Mouse (Mus musculus) adrenal gland, adult 8-10 months (tissue): ENCODE results near the gene Cyp3a16. TPM values are rescaled to one million over a fixed set of nuclear protein-coding genes. Genes with fewer than 3 reads are reported as not detected.
"Not testable (repeated sequence)": the region's sequence is repeated elsewhere in the genome, so short reads cannot be mapped to it uniquely, and the experiment has no call there.

Source experiments
- DNase-seq: peaks from one replicate; pipeline ENCODE4 v3.0.0; 2022
- total RNA-seq, 4 experiments: library from RNA; stranded (reverse); gene quantifications; 2 replicates each; pipeline ENCODE4 v1.2.4; 2022

Gene Cyp3a16
- not detected for total RNA-seq

DNA sequence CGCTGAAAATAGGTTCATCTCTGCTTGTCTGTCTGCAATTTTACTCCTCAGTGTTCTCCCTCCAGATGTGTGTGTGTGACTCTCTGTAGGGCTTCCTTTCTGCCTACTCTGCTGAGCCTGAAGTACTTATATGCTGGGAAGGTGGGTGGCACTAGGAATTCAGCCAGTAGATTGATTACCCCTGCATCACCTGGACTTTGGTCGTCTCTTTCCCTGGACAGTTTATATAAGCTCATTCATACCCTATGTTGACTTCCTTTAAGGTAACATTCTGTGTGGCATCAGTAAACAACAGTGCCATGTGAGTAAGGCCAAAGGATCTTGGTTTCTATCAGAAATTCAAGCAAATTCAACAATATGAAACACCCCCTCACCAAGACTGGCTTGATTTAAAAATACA is at the start of gene Cyp3a16:
Gene Cyp3a16 (minus strand): TSS at position 101 of the 400 bp plus-strand sequence.
- DNase-seq: not testable (repeated sequence)

DNA sequence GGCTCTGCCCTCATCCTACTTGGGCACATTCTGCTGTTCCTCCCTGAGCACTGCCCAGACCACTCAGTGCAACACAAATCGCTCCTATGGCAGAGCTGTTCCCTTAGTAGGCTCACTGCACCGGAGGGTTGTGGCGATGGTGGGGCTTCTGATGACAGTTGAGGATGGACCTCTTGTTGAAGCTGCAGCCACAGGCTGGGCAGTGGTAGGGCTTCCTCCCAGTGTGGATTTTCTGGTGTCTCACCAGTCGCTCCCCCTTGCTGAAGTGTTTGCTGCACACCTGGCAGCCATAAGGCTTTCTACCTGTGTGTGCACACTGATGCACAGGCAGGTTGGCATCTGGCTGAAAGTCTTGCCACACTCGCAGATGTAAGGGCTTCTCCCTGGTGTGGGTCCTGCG is 20.8 kb upstream of the Cyp3a16 start:
- no peak for DNase-seq

DNA sequence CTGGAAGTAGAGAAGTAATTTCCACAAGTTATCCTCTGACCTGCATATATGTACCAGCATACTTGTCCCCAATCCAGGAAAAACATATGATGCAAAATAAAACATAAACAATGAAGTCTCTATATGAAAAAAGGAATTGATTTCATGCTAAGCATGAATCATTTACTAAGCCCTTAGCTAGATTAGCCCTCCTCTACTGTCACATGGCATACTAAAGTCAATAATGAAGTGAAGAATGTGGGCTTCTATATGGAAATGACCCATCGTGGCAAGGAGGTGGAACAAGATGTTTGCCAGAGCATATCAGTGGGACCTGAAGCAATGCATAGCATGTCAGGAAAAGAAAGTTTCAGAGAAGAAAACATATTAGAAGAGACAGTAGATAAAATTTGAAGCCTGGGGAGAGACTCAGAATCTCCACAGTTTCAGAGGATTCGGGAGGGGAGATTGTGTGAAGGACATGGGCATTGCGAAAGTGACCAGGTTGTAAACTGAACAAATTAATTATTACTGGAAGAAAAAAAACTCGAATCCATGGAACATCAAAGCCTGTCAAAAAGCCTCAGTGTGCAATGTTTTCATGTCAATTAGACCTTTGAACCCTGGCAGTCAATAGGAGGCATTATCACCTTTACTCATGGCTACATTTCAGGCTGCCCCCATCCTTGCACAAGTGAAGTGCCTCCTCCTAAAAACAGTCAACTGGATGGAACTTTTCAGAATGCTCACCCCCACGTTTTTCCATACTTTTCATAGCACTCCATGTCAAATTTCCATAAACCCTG is 5.0 kb downstream of the Cyp3a16 start:
- no peak for DNase-seq

DNA sequence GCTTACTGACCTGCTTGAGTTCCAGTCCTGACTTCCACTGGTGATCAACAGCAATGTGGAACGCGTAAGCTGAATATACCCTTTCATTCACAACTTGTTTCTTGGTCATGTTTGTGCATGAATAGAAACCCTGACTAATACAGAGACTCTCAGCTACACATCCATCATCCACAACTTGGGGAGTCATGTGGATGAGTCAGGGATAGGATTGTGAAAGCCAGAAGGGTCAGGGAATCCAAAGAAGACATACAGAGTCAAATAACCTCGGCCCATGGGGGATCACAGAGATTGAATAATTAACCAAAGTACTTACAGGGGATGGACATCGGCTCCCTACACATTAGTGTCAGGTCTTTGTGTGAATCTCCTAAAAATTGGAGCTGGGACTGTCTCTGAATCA is 7.2 kb downstream of the Cyp3a16 start:
- DNase-seq: peak; percentile 54

DNA sequence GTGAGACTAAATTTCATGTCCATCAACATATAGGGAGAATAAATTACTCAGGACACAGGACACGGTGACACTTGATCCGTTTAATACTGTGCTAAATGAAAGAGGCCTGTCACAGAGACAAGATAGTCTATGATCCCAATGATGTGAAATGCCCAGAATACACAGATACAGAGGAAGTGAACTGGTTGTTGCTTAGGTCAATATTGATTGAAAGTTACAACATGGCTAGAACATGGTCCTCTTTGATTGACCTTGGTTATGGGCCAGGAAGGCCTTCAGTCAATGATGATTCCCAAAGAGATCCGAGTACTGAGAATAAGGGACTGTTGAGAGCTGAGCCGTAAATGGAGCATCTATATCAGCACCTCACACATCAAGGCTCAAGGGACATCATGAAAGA is 15.1 kb downstream of the Cyp3a16 start:
- no peak for DNase-seq

DNA sequence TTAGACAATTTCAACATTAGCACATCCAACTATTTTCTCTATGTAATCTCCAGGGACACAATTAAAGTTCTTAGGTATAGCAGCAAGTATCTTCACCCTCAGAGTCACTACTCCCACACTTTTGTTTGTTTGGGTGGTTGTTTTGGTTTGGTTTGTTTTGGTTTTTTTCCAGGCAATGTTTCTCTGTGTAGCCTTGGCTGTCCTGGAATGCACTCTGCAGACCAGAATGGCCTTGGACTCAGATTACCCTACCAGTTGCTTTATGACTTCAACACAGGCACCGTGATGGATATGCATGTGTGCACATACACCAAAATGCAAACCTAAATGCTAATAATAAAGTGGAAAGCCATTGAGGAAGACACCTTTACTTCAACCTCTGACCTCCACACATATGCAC is 35.8 kb downstream of the Cyp3a16 start:
- peak; percentile 30 for DNase-seq

DNA sequence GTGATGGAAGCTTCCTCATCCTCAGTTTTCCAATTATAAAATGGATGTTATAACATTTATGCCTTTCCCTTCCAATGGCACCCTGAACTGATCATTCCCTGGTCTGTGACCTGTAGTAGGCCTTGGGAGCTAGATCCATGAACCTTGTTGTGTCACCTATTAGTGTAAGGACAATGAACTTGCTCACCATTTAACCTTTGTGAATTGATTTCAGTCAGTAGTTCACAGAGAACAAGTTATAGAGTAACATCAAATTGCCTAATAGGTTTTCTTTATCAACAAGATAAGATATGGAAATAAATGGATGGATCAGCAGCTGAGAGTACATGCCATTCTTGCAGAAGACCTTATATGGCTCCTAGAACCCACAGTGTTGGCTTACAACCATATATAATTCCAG is 38.5 kb downstream of the Cyp3a16 start:
- no peak for DNase-seq

DNA sequence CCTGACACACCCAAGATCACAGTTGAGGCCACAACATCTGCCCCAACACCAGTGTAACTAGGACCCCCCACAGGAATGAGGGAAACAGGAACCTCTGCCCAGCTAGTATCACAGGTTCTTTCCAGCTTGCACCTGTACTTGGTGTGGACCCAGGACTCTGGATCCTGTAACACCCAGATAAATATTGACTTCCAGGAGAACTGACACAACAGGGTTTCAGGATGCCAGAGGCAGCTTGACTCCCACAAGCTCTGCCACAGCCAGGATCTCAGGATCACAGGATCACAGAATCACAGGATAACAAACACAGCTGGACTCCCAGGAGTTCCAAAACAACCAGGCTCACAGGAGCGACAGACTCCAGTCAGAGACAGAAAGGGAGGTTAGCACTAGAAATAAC is 47.2 kb downstream of the Cyp3a16 start:
- no peak for DNase-seq

DNA sequence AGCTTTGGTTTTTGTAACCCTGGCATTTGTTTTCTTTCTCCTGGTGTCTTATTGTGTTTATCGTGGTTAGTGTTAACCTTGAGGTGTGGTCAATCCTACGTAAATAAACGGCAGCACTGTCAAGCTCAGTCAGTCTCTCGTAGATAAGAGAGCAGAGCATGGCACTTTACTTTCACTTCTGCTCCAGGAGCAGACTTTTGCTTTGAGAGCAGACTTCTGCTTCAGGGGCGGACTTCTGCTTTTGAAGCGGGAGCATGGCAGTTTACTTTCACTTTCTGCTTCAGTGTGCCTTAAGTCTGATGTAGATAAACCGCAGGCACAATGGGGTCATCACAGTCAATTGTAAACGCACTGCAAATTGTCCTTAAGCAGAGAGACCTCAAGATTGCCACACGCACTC is 54.1 kb downstream of the Cyp3a16 start:
- DNase-seq: not testable (repeated sequence)

Other genes with a start within 250 kb of the Cyp3a16 start
- gene Zfp655, start 238.0 kb downstream of the Cyp3a16 start, total RNA-seq: 10 to 100 TPM; 54.1 to 71.1 (median 61.4) TPM
- 10 to 100 TPM; 18.7 to 23.7 (median 22.3) TPM for gene Zscan25, start 189.2 kb downstream of the Cyp3a16 start, total RNA-seq
- gene Cyp3a57, start 124.4 kb downstream of the Cyp3a16 start, total RNA-seq: under 1 TPM in 3 of 4 experiments, not detected in 1; 0.13 to 0.34 (median 0.17) TPM
- under 1 TPM in 1 of 4 experiments, not detected in 3; 0.28 TPM for gene Cyp3a41b, start 115.0 kb upstream of the Cyp3a16 start, total RNA-seq